In genomic region chr8:84554301-84555027, GRCm38 (mm10) we compare ENCODE assay signal across 8 mouse cellular contexts.
DNase-seq lines count a peak whose midpoint lies in the region; ATAC-seq and TF ChIP-seq lines count a peak whose summit lies in the region.

No protein-coding gene starts in this region.

- no peak overlapping the region for H3K4me3 ChIP-seq in CH12.LX (replicated peaks in 1 of 3; ENCODE audit: low read depth in 2 of 3, low read length in 2 of 3, poor library complexity in 1 of 3)
- no peak overlapping the region for H3K4me3 ChIP-seq in embryonic facial prominence, embryonic 14.5 days (ENCODE audit: low read depth, low read length)
- H3K4me3 ChIP-seq in heart, adult 2 months = no peak overlapping the region
- no peak overlapping the region for H3K4me3 ChIP-seq in liver, embryonic 13.5 days (replicated peaks)
- no peak overlapping the region for H3K4me3 ChIP-seq in neural tube, embryonic 14.5 days (ENCODE audit: low read depth, low read length)

- WGBS in embryonic facial prominence, embryonic 14.5 days = 49% methylated on average over 14 of the region's 14 CpGs
- WGBS in heart, adult 2 months = 27% methylated on average over 14 of the region's 14 CpGs
- WGBS in liver, embryonic 13.5 days (ENCODE audit: insufficient replicate concordance) = 37% methylated on average over 14 of the region's 14 CpGs
- 45% methylated on average over 14 of the region's 14 CpGs for WGBS in neural tube, embryonic 14.5 days

- H3K79me2 ChIP-seq in CH12.LX (replicated peaks; ENCODE audit: control insufficient read depth, extremely low read depth, insufficient read depth, poor library complexity, severe bottlenecking) = no peaks in the 10 kb centered on the region
- no peaks in the 10 kb centered on the region for H3K79me2 ChIP-seq in heart, adult 2 months (replicated peaks; ENCODE audit: control insufficient read depth, insufficient read depth, low read length)

- dilution Hi-C loops in CH12.LX (cut with MboI; ENCODE audit: extremely low pct_ligation_motif_present, extremely low pct_unique_long_range_greater_than_20kb, low sequenced_read_pairs) = no loop called here

- H3K27me3 ChIP-seq in CH12.LX (replicated peaks) = peaks cover 83% of the 10 kb centered on the region
- H3K27me3 ChIP-seq in embryonic facial prominence, embryonic 14.5 days (replicated peaks; ENCODE audit: control insufficient read depth, insufficient read depth, low read length) = peaks cover 36% of the 10 kb centered on the region
- H3K27me3 ChIP-seq in heart, adult 2 months (ENCODE audit: control insufficient read depth, insufficient read depth, low read length) = peaks cover 2% of the 10 kb centered on the region
- H3K27me3 ChIP-seq in liver, embryonic 13.5 days = peaks cover 55% of the 10 kb centered on the region
- peaks cover 28% of the 10 kb centered on the region for H3K27me3 ChIP-seq in neural tube, embryonic 14.5 days (ENCODE audit: control insufficient read depth, insufficient read depth, low read length)

- H3K27ac ChIP-seq in CH12.LX (ENCODE audit: insufficient read depth, low read depth) = no peak overlapping the region
- no peak overlapping the region for H3K27ac ChIP-seq in embryonic facial prominence, embryonic 14.5 days (replicated peaks; ENCODE audit: low read depth, low read length)
- no peak overlapping the region for H3K27ac ChIP-seq in heart, adult 2 months
- H3K27ac ChIP-seq in liver, embryonic 13.5 days = no peak overlapping the region
- H3K27ac ChIP-seq in neural tube, embryonic 14.5 days (ENCODE audit: low read depth, low read length) = peak overlapping the region; percentile 68

- DNase-seq in CH12.LX (ENCODE audit: extremely low read depth) = peak; percentile 50
- DNase-seq in adrenal gland, postnatal 36 days = peak; percentile 64 to 80
- DNase-seq in embryonic facial prominence, embryonic 14.5 days (ENCODE audit: low spot score) = peak; percentile 70
- peak; percentile 39 to 63 for DNase-seq in heart, adult 2 months
- DNase-seq in kidney, postnatal 10 days = peak; percentile 79
- DNase-seq in liver, embryonic 13.5 days = peak; percentile 20
- DNase-seq in thymus, postnatal 36 days = peak; percentile 68 to 69

- H3K4me1 ChIP-seq in CH12.LX (ENCODE audit: control insufficient read depth in 1 of 2, insufficient read depth in 2 of 2) = 0 out of 4 replicates have a peak, but pooled peaks cover 0 to 3% of the 10 kb centered on the region in 2 experiments
- H3K4me1 ChIP-seq in embryonic facial prominence, embryonic 14.5 days (ENCODE audit: control insufficient read depth, insufficient read depth, low read length) = no peaks in the 10 kb centered on the region
- H3K4me1 ChIP-seq in heart, adult 2 months (ENCODE audit: control insufficient read depth, insufficient read depth, low read length) = no peaks in the 10 kb centered on the region
- H3K4me1 ChIP-seq in liver, embryonic 13.5 days (replicated peaks) = 0 out of 2 replicates have a peak, but pooled peaks cover 4% of the 10 kb centered on the region
- H3K4me1 ChIP-seq in neural tube, embryonic 14.5 days (ENCODE audit: control insufficient read depth, insufficient read depth, low read length) = no peaks in the 10 kb centered on the region

- peak; percentile 73 for ATAC-seq in embryonic facial prominence, embryonic 14.5 days (ENCODE audit: low read depth)
- no peak for ATAC-seq in liver, embryonic 13.5 days (ENCODE audit: low read depth)
- peak; percentile 82 for ATAC-seq in neural tube, embryonic 14.5 days (ENCODE audit: low read depth)

- H3K9ac ChIP-seq in CH12.LX (ENCODE audit: insufficient read depth, low read depth) = no peak overlapping the region
- no peak overlapping the region for H3K9ac ChIP-seq in embryonic facial prominence, embryonic 14.5 days (ENCODE audit: low read depth, low read length)
- H3K9ac ChIP-seq in heart, adult 2 months (ENCODE audit: low read depth, low read length) = no peak overlapping the region
- no peak overlapping the region for H3K9ac ChIP-seq in liver, embryonic 13.5 days
- H3K9ac ChIP-seq in neural tube, embryonic 14.5 days (replicated peaks; ENCODE audit: low read depth, low read length) = no peak overlapping the region

- TF ChIP-seq POLR2A in CH12.LX (IDR thresholded peaks at IDR 0.05; ENCODE audit: low read depth, low read length) = no peak
- no peak for TF ChIP-seq POLR2A in heart, adult 2 months (IDR thresholded peaks at IDR 0.05; ENCODE audit: insufficient read depth, low read depth, low read length)

- no peak for TF ChIP-seq EP300 in CH12.LX (IDR thresholded peaks at IDR 0.05; ENCODE audit: low read length)
- no peak for TF ChIP-seq EP300 in heart, adult 2 months (IDR thresholded peaks at IDR 0.05; ENCODE audit: insufficient read depth, low read depth, low read length)

- in situ Hi-C loops in CH12.LX (cut with MboI; ENCODE audit: low pct_ligation_motif_present, low pct_unique_long_range_greater_than_20kb, low sequenced_read_pairs) = no loop called here

- H3K9me3 ChIP-seq in CH12.LX (replicated peaks; ENCODE audit: low read length) = peaks cover 2% of the 10 kb centered on the region
- H3K9me3 ChIP-seq in embryonic facial prominence, embryonic 14.5 days (ENCODE audit: control insufficient read depth, low read length) = no peaks in the 10 kb centered on the region
- H3K9me3 ChIP-seq in liver, embryonic 13.5 days (replicated peaks) = no peaks in the 10 kb centered on the region
- no peaks in the 10 kb centered on the region for H3K9me3 ChIP-seq in neural tube, embryonic 14.5 days (ENCODE audit: control insufficient read depth, low read length)

- H3K4me2 ChIP-seq in CH12.LX (ENCODE audit: insufficient read depth, low read depth, poor library complexity, severe bottlenecking) = no peak overlapping the region
- H3K4me2 ChIP-seq in embryonic facial prominence, embryonic 14.5 days (ENCODE audit: low read depth, low read length) = no peak overlapping the region
- no peak overlapping the region for H3K4me2 ChIP-seq in liver, embryonic 13.5 days
- no peak overlapping the region for H3K4me2 ChIP-seq in neural tube, embryonic 14.5 days (ENCODE audit: low read depth, low read length)

- TF ChIP-seq RAD21 in CH12.LX (IDR thresholded peaks at IDR 0.05; ENCODE audit: low read depth, low read length) = peak; percentile 56

- TF ChIP-seq CTCF in CH12.LX (conservative IDR thresholded peaks at IDR 0.05 in 1 of 2, IDR thresholded peaks at IDR 0.05 in 1 of 2; ENCODE audit: low read depth in 2 of 2, low read length in 2 of 2) = peak; percentile 71 to 83
- peak; percentile 84 for TF ChIP-seq CTCF in heart, adult 2 months (IDR thresholded peaks at IDR 0.05)

- H3K36me3 ChIP-seq in CH12.LX (replicated peaks in 1 of 2; ENCODE audit: control insufficient read depth in 1 of 2, insufficient read depth in 1 of 2, low read length in 1 of 2) = no peaks in the 10 kb centered on the region
- H3K36me3 ChIP-seq in embryonic facial prominence, embryonic 14.5 days (ENCODE audit: control insufficient read depth, insufficient read depth, low read length) = no peaks in the 10 kb centered on the region
- no peaks in the 10 kb centered on the region for H3K36me3 ChIP-seq in heart, adult 2 months (ENCODE audit: control insufficient read depth, insufficient read depth, low read length)
- H3K36me3 ChIP-seq in liver, embryonic 13.5 days = no peaks in the 10 kb centered on the region
- peaks cover 13% of the 10 kb centered on the region; the same call in 1 of the 2 replicates for H3K36me3 ChIP-seq in neural tube, embryonic 14.5 days (ENCODE audit: control insufficient read depth, insufficient read depth, low read length)

- intact Hi-C loops in heart, adult 2 months (cut with DNase I) = loop anchor here (1.0 to 5.0 kb wide), 2 partner anchors 191 to 262 kb away; no protein-coding TSS in a partner anchor

TF ChIP-seq in CH12.LX, 34 proteins besides CTCF, POLR2A, EP300 and RAD21:
- TF ChIP-seq TBP (conservative IDR thresholded peaks at IDR 0.05; ENCODE audit: low read depth, low read length) (no peak), MXI1 (IDR thresholded peaks at IDR 0.05; ENCODE audit: low read depth, low read length) (no peak), CHD2 (IDR thresholded peaks at IDR 0.05; ENCODE audit: low read length) (no peak), CHD1 (IDR thresholded peaks at IDR 0.05; ENCODE audit: low read depth, low read length) (no peak), SMC3 (IDR thresholded peaks at IDR 0.05; ENCODE audit: low read depth, low read length) (peak; percentile 67), ELF1 (IDR thresholded peaks at IDR 0.05; ENCODE audit: low read depth, low read length) (no peak), ZKSCAN1 (IDR thresholded peaks at IDR 0.05; ENCODE audit: borderline replicate concordance, low read depth, low read length) (no peak), NRF1 (IDR thresholded peaks at IDR 0.05; ENCODE audit: low read depth, low read length) (no peak), USF1 (IDR thresholded peaks at IDR 0.05; ENCODE audit: low read depth, low read length) (no peak)

Comparison
In these comparisons a context has a peak if more than half of its experiments do, and no peak if none do; other contexts are left out.
1. DNase-seq: peak in every context shown above with its lines; median percentile 79 in kidney, postnatal 10 days; 72 in adrenal gland, postnatal 36 days; 70 in embryonic facial prominence, embryonic 14.5 days; 68 in thymus, postnatal 36 days; 51 in heart, adult 2 months; 50 in CH12.LX; 20 in liver, embryonic 13.5 days.